Mouse (Mus musculus): ENCODE results near the gene Ankrd49. TPM values are rescaled to one million over a fixed set of nuclear protein-coding genes. Genes with fewer than 3 reads are reported as not detected.

The Ankrd49 gene
- total RNA-seq (2012; rRNA removed) (96.4 and 108 TPM in 2 replicates), polyA plus RNA-seq (2012; ENCODE audit: insufficient read depth in 1 of 2, insufficient read length in 2 of 2, low read depth in 1 of 2, low replicate concordance in 2 of 2, missing spikeins in 1 of 2) (100 to 1,000 TPM; 108 to 139 TPM)

- Histone ChIP-seq H3K36me3 (ENCODE audit: control insufficient read depth in 1 of 2, insufficient read depth in 2 of 2, low read length in 2 of 2) (peaks cover 54 to 66% of the 10 kb centered on the region in 2 experiments), H3K27ac (ENCODE audit: control insufficient read depth, low read depth, low read length) (peak within 1 kb of the TSS; percentile 97), H3K4me1 (ENCODE audit: control insufficient read depth in 1 of 2, insufficient read depth in 2 of 2, low read length in 2 of 2) (peaks cover 25 to 27% of the 10 kb centered on the region in 2 experiments), H3K79me2 (ENCODE audit: control insufficient read depth, insufficient read depth, low read length, poor library complexity) (peaks cover 47% of the 10 kb centered on the region), H3K9me3 (replicated peaks; ENCODE audit: insufficient read depth, low read length) (no peaks in the 10 kb centered on the region), H3K27me3 (ENCODE audit: control insufficient read depth in 1 of 2, insufficient read depth in 2 of 2, low read length in 2 of 2) (no peaks in the 10 kb centered on the region), H3K9ac (ENCODE audit: control insufficient read depth, low read depth, low read length, poor library complexity, severe bottlenecking) (peak within 1 kb of the TSS; percentile 93), H3K4me3 (ENCODE audit: control insufficient read depth in 1 of 2, insufficient read depth in 1 of 2, low read depth in 2 of 2, low read length in 2 of 2) (peak within 1 kb of the TSS; percentile 56 to 87)
- TF ChIP-seq UBTF (IDR thresholded peaks at IDR 0.05; ENCODE audit: borderline replicate concordance, insufficient read depth, low read depth, low read length), result no peak
- no peak for TF ChIP-seq CHD1 (IDR thresholded peaks at IDR 0.05; ENCODE audit: low read depth, low read length)
- TF ChIP-seq MEF2A (IDR thresholded peaks at IDR 0.05; ENCODE audit: extremely low read depth, insufficient replicate concordance, low read depth, low read length, poor library complexity, severe bottlenecking), result no peak
- TF ChIP-seq POLR2A (IDR thresholded peaks at IDR 0.05; ENCODE audit: control insufficient read depth in 1 of 2, insufficient read depth in 1 of 2, low read depth in 1 of 2, low read length in 2 of 2, poor library complexity in 1 of 2), result peak in 1 of 2 experiments; percentile 99; a peak in 2 of 4 replicates
- TF ChIP-seq MYC (IDR thresholded peaks at IDR 0.05; ENCODE audit: low read depth, low read length), result no peak
- peak; percentile 93; the same call in 1 of the 2 replicates for TF ChIP-seq POLR2AphosphoS5 (IDR thresholded peaks at IDR 0.05; ENCODE audit: borderline replicate concordance, low read depth, low read length)
- no peak for TF ChIP-seq KAT2A (conservative IDR thresholded peaks at IDR 0.05; ENCODE audit: low read depth, low read length)
- peak in 1 of 3 experiments; percentile 33; a peak in 2 of 6 replicates for TF ChIP-seq CTCF (IDR thresholded peaks at IDR 0.05 in 2 of 3, conservative IDR thresholded peaks at IDR 0.05 in 1 of 3; ENCODE audit: control insufficient read depth in 1 of 3, insufficient read depth in 1 of 3, low read depth in 2 of 3, low read length in 3 of 3, poor library complexity in 1 of 3, severe bottlenecking in 1 of 3)
- no peak for TF ChIP-seq EP300 (IDR thresholded peaks at IDR 0.05; ENCODE audit: low read depth in 1 of 2, low read length in 2 of 2)
- TF ChIP-seq SMC3 (IDR thresholded peaks at IDR 0.05; ENCODE audit: low read depth, low read length), result no peak
- no peak for TF ChIP-seq MAFK (IDR thresholded peaks at IDR 0.05; ENCODE audit: borderline replicate concordance, low read depth, low read length)
- TF ChIP-seq TBP (IDR thresholded peaks at IDR 0.05; ENCODE audit: low read depth, low read length), result no peak
- no peak for TF ChIP-seq POLR2AphosphoS2 (IDR thresholded peaks at IDR 0.05; ENCODE audit: low read length)
- DNase-seq (ENCODE audit: low read depth, low spot score), result peak; percentile 100
Measured at GRCm38 (mm10) chr9:14784039-14785002, at the start of gene Ankrd49, which contains the start of gene Mre11a. Gene Ankrd49 (minus strand): TSS chr9:14784856. Gene Mre11a (plus strand): TSS chr9:14784654.

GRCm38 (mm10) chr9:14832046-14832445 lies 47.4 kb upstream of the Ankrd49 start:
- peaks cover 0 to 57% of the 10 kb centered on the region in 2 experiments; a peak in 2 of 4 replicates for H3K36me3 ChIP-seq (ENCODE audit: control insufficient read depth in 1 of 2, insufficient read depth in 2 of 2, low read length in 2 of 2)
- no peaks in the 10 kb centered on the region for H3K79me2 ChIP-seq (ENCODE audit: control insufficient read depth, insufficient read depth, low read length, poor library complexity)
- no peaks in the 10 kb centered on the region for H3K9me3 ChIP-seq (replicated peaks; ENCODE audit: insufficient read depth, low read length)
- DNase-seq (ENCODE audit: low read depth, low spot score), result no peak
- TF ChIP-seq JUND (IDR thresholded peaks at IDR 0.05; ENCODE audit: low read depth, low read length), result no peak
- no peak for TF ChIP-seq ZKSCAN1 (IDR thresholded peaks at IDR 0.05; ENCODE audit: low read depth, low read length)
- TF ChIP-seq MAFK (IDR thresholded peaks at IDR 0.05; ENCODE audit: borderline replicate concordance, low read depth, low read length), result no peak
- no peak for TF ChIP-seq ZNF384 (IDR thresholded peaks at IDR 0.05; ENCODE audit: low read depth, low read length)
- no peak for TF ChIP-seq TBP (IDR thresholded peaks at IDR 0.05; ENCODE audit: low read depth, low read length)
- TF ChIP-seq ZC3H11A (IDR thresholded peaks at IDR 0.05; ENCODE audit: low read depth, low read length), result no peak
- TF ChIP-seq ZMIZ1 (IDR thresholded peaks at IDR 0.05; ENCODE audit: low read depth, low read length), result no peak
- TF ChIP-seq POLR2A (IDR thresholded peaks at IDR 0.05; ENCODE audit: control insufficient read depth in 1 of 2, insufficient read depth in 1 of 2, low read depth in 1 of 2, low read length in 2 of 2, poor library complexity in 1 of 2), result no peak; a peak in 1 of 4 replicates
- TF ChIP-seq ELF1 (IDR thresholded peaks at IDR 0.05; ENCODE audit: low read depth, low read length), result no peak
- TF ChIP-seq NRF1 (IDR thresholded peaks at IDR 0.05; ENCODE audit: insufficient read depth, low read depth, low read length, poor library complexity, severe bottlenecking), result no peak
- TF ChIP-seq CTCF (IDR thresholded peaks at IDR 0.05 in 2 of 3, conservative IDR thresholded peaks at IDR 0.05 in 1 of 3; ENCODE audit: control insufficient read depth in 1 of 3, insufficient read depth in 1 of 3, low read depth in 2 of 3, low read length in 3 of 3, poor library complexity in 1 of 3, severe bottlenecking in 1 of 3), result no peak
- TF ChIP-seq ETS1 (IDR thresholded peaks at IDR 0.05; ENCODE audit: low read depth, low read length), result no peak
- no peak for TF ChIP-seq UBTF (IDR thresholded peaks at IDR 0.05; ENCODE audit: borderline replicate concordance, insufficient read depth, low read depth, low read length)
- no peaks in the 10 kb centered on the region for H3K27me3 ChIP-seq (ENCODE audit: control insufficient read depth in 1 of 2, insufficient read depth in 2 of 2, low read length in 2 of 2)
- H3K27ac ChIP-seq (ENCODE audit: control insufficient read depth, low read depth, low read length), result no peak overlapping the region
- no peak overlapping the region for H3K4me3 ChIP-seq (ENCODE audit: control insufficient read depth in 1 of 2, insufficient read depth in 1 of 2, low read depth in 2 of 2, low read length in 2 of 2)
- no peak overlapping the region for H3K9ac ChIP-seq (ENCODE audit: control insufficient read depth, low read depth, low read length, poor library complexity, severe bottlenecking)
- no peaks in the 10 kb centered on the region for H3K4me1 ChIP-seq (ENCODE audit: control insufficient read depth in 1 of 2, insufficient read depth in 2 of 2, low read length in 2 of 2)

All from MEL (cell line).